Mouse (Mus musculus): Measurements from ENCODE around the gene Col5a2. TPM values are rescaled to one million over a fixed set of nuclear protein-coding genes. Genes with fewer than 3 reads are reported as not detected.

Gene Col5a2
- polyA plus RNA-seq, 1 experiment from 2014 or later, result 21.8 TPM

DNA sequence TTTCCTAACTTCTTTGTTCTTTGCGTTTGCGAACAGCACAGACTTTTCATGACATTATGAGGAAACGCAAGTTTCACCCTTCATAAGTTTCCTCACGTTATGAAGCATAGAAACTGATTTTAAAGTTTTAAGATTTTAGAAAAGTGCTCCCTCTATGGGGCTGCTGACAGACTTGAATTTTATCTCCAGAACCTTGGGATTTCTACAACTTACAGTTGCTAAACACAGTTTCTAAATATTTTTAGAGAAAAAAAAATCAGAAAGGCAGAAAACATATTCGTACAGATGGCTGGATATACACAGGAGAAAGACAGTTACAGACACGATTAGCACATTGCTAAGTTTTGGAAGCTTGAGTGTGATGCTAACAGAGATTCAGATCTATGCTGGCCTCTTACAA, 1.6 kb downstream of the Col5a2 start:
- no peak overlapping the region for H3K27ac ChIP-seq (ENCODE audit: low read depth, low read length)
- no peaks in the 10 kb centered on the region for H3K4me1 ChIP-seq (replicated peaks; ENCODE audit: control insufficient read depth, insufficient read depth, low read length)
- no peak overlapping the region; the same call in 1 of the 2 replicates for H3K9ac ChIP-seq (ENCODE audit: low read depth, low read length)

DNA sequence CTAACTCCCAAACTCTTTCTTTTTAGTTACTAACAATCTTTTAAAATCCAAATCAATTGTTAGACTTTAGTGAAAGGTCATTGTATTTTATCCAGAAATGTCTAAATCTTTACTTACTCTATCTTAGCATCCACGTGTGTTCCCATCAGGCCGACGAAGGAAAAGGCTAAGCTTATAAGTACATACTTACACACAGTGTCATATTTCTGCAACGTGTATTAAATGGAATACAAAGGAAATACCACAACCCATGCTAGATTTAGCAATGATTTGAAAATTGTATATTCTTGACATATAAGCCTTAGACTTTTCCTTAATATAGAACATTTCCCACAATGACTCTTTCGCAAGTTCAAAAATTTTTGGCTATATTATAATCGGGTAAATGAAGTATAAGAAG, 2.6 kb downstream of the Col5a2 start:
- no peak overlapping the region for H3K27ac ChIP-seq (ENCODE audit: low read depth, low read length)
- H3K9ac ChIP-seq (ENCODE audit: low read depth, low read length), result no peak overlapping the region
- ATAC-seq (ENCODE audit: low FRiP score), result no peak
- DNase-seq (ENCODE audit: low spot score), result no peak
- H3K4me3 ChIP-seq (ENCODE audit: low read depth, low read length), result no peak overlapping the region
- no peaks in the 10 kb centered on the region for H3K4me1 ChIP-seq (replicated peaks; ENCODE audit: control insufficient read depth, insufficient read depth, low read length)
- H3K9me3 ChIP-seq (ENCODE audit: control insufficient read depth, low read length), result no peaks in the 10 kb centered on the region
- no peaks in the 10 kb centered on the region for H3K36me3 ChIP-seq (ENCODE audit: control insufficient read depth, insufficient read depth, low read length)
- H3K27me3 ChIP-seq (ENCODE audit: control insufficient read depth, insufficient read depth, low read length), result no peaks in the 10 kb centered on the region
- no peak overlapping the region for H3K4me2 ChIP-seq (replicated peaks; ENCODE audit: low read depth, low read length)
- WGBS, result 88% methylated on average over 6 of the region's 6 CpGs

More for the DNA sequence above, 1.6 kb downstream of the Col5a2 start:
- H3K9me3 ChIP-seq (ENCODE audit: control insufficient read depth, low read length), result no peaks in the 10 kb centered on the region
- no peaks in the 10 kb centered on the region for H3K36me3 ChIP-seq (ENCODE audit: control insufficient read depth, insufficient read depth, low read length)
- WGBS, result 68% methylated on average over 6 of the region's 6 CpGs
- peak overlapping the region; percentile 22 for H3K4me3 ChIP-seq (ENCODE audit: low read depth, low read length)
- no peak for ATAC-seq (ENCODE audit: low FRiP score)
- H3K27me3 ChIP-seq (ENCODE audit: control insufficient read depth, insufficient read depth, low read length), result no peaks in the 10 kb centered on the region
- peak; percentile 13 for DNase-seq (ENCODE audit: low spot score)
- H3K4me2 ChIP-seq (replicated peaks; ENCODE audit: low read depth, low read length), result no peak overlapping the region

DNA sequence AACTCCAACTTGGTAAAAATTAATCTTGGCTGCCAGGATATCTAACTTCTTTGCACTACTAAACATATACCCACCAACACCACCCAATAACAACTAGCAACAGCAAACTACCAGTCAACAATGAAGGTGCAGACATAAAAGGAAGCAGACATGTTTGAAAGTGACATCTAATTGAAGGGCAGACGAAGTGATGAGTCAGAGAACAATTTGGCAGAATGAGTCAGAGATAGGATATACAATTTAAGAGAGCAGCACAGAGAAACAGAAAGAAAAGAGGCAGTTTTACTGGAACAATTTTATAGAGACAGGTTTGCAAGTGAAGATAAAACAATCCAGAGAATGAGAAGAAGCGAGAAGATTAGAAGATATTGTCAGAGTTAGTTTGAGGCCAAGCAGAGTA, 8.1 kb downstream of the Col5a2 start:
- 88% methylated on average over 2 of the region's 2 CpGs for WGBS
- DNase-seq (ENCODE audit: low spot score), result no peak
- no peaks in the 10 kb centered on the region for H3K4me1 ChIP-seq (replicated peaks; ENCODE audit: control insufficient read depth, insufficient read depth, low read length)
- H3K4me3 ChIP-seq (ENCODE audit: low read depth, low read length), result no peak overlapping the region
- H3K36me3 ChIP-seq (ENCODE audit: control insufficient read depth, insufficient read depth, low read length), result no peaks in the 10 kb centered on the region
- H3K27ac ChIP-seq (ENCODE audit: low read depth, low read length), result no peak overlapping the region
- ATAC-seq (ENCODE audit: low FRiP score), result no peak
- H3K27me3 ChIP-seq (ENCODE audit: control insufficient read depth, insufficient read depth, low read length), result no peaks in the 10 kb centered on the region
- no peak overlapping the region for H3K9ac ChIP-seq (ENCODE audit: low read depth, low read length)
- H3K9me3 ChIP-seq (ENCODE audit: control insufficient read depth, low read length), result no peaks in the 10 kb centered on the region
- H3K4me2 ChIP-seq (replicated peaks; ENCODE audit: low read depth, low read length), result no peak overlapping the region

DNA sequence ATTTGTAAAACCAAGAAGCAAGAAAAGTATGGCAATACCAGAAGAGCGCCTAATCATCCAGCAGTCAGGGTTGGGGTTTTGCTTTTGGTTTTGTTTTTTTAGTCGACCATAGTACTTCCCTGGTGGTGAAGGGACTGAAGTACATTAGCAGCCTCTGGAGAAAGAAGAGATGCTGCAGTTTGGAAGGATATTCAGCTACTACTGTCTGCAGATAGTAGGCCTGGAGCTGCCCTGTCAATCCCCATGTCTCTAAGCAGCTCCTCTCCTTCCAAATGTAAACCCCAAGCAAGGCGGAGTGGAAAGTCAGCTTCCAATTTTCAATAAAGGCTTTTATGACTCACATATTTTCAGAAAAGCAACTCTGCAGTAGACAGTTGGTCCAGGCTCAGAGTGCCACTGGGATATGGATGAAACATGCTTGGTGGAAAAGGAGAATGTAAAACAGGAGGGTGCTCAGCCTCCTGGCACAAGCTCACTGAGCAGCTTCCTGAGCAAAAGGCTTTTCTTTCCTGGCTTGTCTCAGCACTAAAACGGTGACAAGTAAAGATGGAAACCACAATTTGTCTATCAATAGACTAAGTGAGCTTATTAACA, 10.9 kb downstream of the Col5a2 start:
- no peak overlapping the region for H3K4me2 ChIP-seq (replicated peaks; ENCODE audit: low read depth, low read length)
- H3K4me1 ChIP-seq (replicated peaks; ENCODE audit: control insufficient read depth, insufficient read depth, low read length), result no peaks in the 10 kb centered on the region
- H3K4me3 ChIP-seq (ENCODE audit: low read depth, low read length), result no peak overlapping the region
- ATAC-seq (ENCODE audit: low FRiP score), result no peak
- no peaks in the 10 kb centered on the region for H3K36me3 ChIP-seq (ENCODE audit: control insufficient read depth, insufficient read depth, low read length)
- H3K27ac ChIP-seq (ENCODE audit: low read depth, low read length), result no peak overlapping the region
- no peaks in the 10 kb centered on the region for H3K27me3 ChIP-seq (ENCODE audit: control insufficient read depth, insufficient read depth, low read length)
- no peak for DNase-seq (ENCODE audit: low spot score)
- 90% methylated on average over 4 of the region's 4 CpGs for WGBS
- H3K9ac ChIP-seq (ENCODE audit: low read depth, low read length), result no peak overlapping the region
- no peaks in the 10 kb centered on the region for H3K9me3 ChIP-seq (ENCODE audit: control insufficient read depth, low read length)

DNA sequence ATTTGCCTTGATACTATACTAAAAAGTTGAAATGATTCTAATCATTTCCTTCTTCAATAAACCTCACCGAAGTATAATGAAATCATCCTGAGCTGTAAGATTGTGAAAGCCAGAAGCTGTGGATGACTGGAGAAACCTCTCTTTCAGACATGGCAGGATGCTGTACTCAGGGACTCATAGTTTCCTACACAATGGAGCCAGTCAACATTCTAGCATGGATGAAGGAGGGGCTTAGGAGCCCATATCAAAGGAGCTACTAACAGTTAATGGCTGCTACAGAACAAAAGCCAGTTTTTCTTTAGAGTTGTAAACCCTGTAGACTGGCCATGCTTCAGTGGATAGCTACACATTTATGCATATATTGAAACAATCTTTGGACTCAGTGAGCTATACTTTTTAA, 12.6 kb downstream of the Col5a2 start:
- no peak for ATAC-seq (ENCODE audit: low FRiP score)
- H3K36me3 ChIP-seq (ENCODE audit: control insufficient read depth, insufficient read depth, low read length), result no peaks in the 10 kb centered on the region
- WGBS, result 95% methylated on average over 1 of the region's 1 CpGs
- no peak overlapping the region for H3K4me2 ChIP-seq (replicated peaks; ENCODE audit: low read depth, low read length)
- no peak for DNase-seq (ENCODE audit: low spot score)
- H3K9ac ChIP-seq (ENCODE audit: low read depth, low read length), result no peak overlapping the region
- no peak overlapping the region for H3K27ac ChIP-seq (ENCODE audit: low read depth, low read length)
- H3K4me1 ChIP-seq (replicated peaks; ENCODE audit: control insufficient read depth, insufficient read depth, low read length), result no peaks in the 10 kb centered on the region
- no peaks in the 10 kb centered on the region for H3K9me3 ChIP-seq (ENCODE audit: control insufficient read depth, low read length)
- no peaks in the 10 kb centered on the region for H3K27me3 ChIP-seq (ENCODE audit: control insufficient read depth, insufficient read depth, low read length)
- no peak overlapping the region for H3K4me3 ChIP-seq (ENCODE audit: low read depth, low read length)

DNA sequence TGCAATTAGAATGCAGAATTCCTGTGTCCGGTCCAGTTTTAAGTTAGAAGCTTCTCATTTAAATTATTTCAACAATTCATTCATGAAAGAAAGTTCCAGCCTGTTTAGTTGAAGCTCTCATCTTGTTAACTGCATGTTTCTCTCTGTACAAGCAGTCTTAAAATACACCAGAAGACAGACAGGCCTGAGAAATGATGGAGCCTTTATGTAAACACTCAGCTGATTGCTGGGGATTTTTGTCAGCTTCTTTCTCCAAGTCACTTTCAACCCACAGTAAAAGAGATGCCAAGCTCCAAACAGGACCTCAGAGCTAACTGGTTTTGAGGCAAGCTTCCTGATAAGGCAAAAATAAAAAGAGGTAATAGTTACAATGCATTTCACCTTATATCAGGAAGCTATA, 14.8 kb downstream of the Col5a2 start:
- 80% methylated on average over 1 of the region's 1 CpGs for WGBS
- Histone ChIP-seq H3K36me3 (ENCODE audit: control insufficient read depth, insufficient read depth, low read length) (no peaks in the 10 kb centered on the region), H3K9ac (ENCODE audit: low read depth, low read length) (no peak overlapping the region), H3K4me3 (ENCODE audit: low read depth, low read length) (no peak overlapping the region), H3K27me3 (ENCODE audit: control insufficient read depth, insufficient read depth, low read length) (no peaks in the 10 kb centered on the region), H3K4me1 (replicated peaks; ENCODE audit: control insufficient read depth, insufficient read depth, low read length) (no peaks in the 10 kb centered on the region), H3K27ac (ENCODE audit: low read depth, low read length) (no peak overlapping the region), H3K4me2 (replicated peaks; ENCODE audit: low read depth, low read length) (no peak overlapping the region), H3K9me3 (ENCODE audit: control insufficient read depth, low read length) (no peaks in the 10 kb centered on the region)
- no peak for DNase-seq (ENCODE audit: low spot score)
- ATAC-seq (ENCODE audit: low FRiP score), result no peak

DNA sequence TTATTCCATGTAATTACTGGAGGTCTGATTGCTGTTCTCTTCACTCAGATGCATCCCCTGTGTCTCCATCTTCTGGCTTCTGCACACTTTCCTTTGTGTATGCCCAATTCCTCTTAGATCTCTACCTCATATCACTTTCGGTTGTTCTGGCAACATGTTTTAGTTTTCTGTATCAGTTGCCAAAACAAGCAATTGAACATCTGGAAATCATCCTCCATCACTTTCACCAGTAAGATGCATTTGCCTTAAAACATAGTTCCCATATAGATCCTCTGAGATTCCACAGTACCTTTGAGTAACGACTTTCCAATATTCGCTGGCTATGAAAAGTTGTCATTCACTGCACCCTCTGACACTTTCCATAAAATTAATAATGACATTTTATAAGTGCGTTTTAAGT, 20.1 kb downstream of the Col5a2 start:
- Histone ChIP-seq H3K36me3 (ENCODE audit: control insufficient read depth, insufficient read depth, low read length) (no peaks in the 10 kb centered on the region), H3K4me3 (ENCODE audit: low read depth, low read length) (no peak overlapping the region), H3K9me3 (ENCODE audit: control insufficient read depth, low read length) (no peaks in the 10 kb centered on the region), H3K9ac (ENCODE audit: low read depth, low read length) (no peak overlapping the region), H3K27ac (ENCODE audit: low read depth, low read length) (no peak overlapping the region), H3K27me3 (ENCODE audit: control insufficient read depth, insufficient read depth, low read length) (no peaks in the 10 kb centered on the region), H3K4me2 (replicated peaks; ENCODE audit: low read depth, low read length) (no peak overlapping the region), H3K4me1 (replicated peaks; ENCODE audit: control insufficient read depth, insufficient read depth, low read length) (no peaks in the 10 kb centered on the region)
- WGBS, result 84% methylated on average over 4 of the region's 4 CpGs
- ATAC-seq (ENCODE audit: low FRiP score) (no peak), DNase-seq (ENCODE audit: low spot score) (no peak)

DNA sequence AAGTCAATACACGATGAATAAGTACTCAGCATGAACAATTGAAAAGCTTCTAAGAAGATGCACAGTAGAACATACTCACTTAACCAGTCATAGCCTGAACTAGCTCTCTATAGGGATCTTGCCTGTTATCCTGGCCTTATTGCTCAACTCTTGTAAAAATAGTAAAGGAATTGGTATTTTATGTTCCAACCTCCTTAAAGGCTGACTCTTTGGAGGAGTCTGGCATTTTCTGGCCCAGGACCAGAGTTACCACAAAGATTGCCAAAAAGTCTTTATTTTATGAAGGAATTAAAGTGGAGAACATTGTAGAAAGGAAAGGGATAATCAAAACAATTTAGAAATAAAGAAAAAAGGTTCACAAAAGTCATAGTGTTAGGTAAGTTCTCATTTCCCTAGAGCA, 21.2 kb downstream of the Col5a2 start:
- H3K27me3 ChIP-seq (ENCODE audit: control insufficient read depth, insufficient read depth, low read length), result no peaks in the 10 kb centered on the region

DNA sequence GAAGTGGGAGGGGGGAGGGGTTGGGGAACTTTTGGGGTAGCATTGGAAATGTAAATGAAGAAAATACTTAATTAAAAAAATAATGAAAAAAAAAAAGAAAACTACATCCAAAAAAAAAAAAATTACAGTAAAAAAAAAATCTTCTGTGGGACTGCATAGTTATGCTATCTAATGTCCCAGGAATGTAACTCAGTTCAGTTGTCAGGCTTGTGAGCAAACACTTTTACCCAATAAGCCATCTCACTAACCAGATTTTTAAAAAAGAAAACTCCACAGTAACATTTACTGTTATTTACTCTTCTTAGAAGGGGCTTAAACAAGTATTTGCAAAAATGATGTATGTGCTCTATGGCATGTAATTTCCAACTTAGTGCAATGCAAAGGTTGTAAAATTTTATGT, 24.0 kb downstream of the Col5a2 start:
- H3K4me3 ChIP-seq (ENCODE audit: low read depth, low read length), result no peak overlapping the region
- DNase-seq (ENCODE audit: low spot score) (no peak), ATAC-seq (ENCODE audit: low FRiP score) (no peak)
- no peaks in the 10 kb centered on the region for H3K36me3 ChIP-seq (ENCODE audit: control insufficient read depth, insufficient read depth, low read length)
- H3K9me3 ChIP-seq (ENCODE audit: control insufficient read depth, low read length), result no peaks in the 10 kb centered on the region
- no peak overlapping the region for H3K27ac ChIP-seq (ENCODE audit: low read depth, low read length)
- no peak overlapping the region for H3K9ac ChIP-seq (ENCODE audit: low read depth, low read length)
- no peaks in the 10 kb centered on the region for H3K4me1 ChIP-seq (replicated peaks; ENCODE audit: control insufficient read depth, insufficient read depth, low read length)
- H3K27me3 ChIP-seq (ENCODE audit: control insufficient read depth, insufficient read depth, low read length), result no peaks in the 10 kb centered on the region
- H3K4me2 ChIP-seq (replicated peaks; ENCODE audit: low read depth, low read length), result no peak overlapping the region

More for the DNA sequence above, 21.2 kb downstream of the Col5a2 start:
- Histone ChIP-seq H3K4me1 (replicated peaks; ENCODE audit: control insufficient read depth, insufficient read depth, low read length) (no peaks in the 10 kb centered on the region), H3K36me3 (ENCODE audit: control insufficient read depth, insufficient read depth, low read length) (no peaks in the 10 kb centered on the region), H3K9me3 (ENCODE audit: control insufficient read depth, low read length) (no peaks in the 10 kb centered on the region), H3K4me2 (replicated peaks; ENCODE audit: low read depth, low read length) (no peak overlapping the region), H3K27ac (ENCODE audit: low read depth, low read length) (no peak overlapping the region), H3K4me3 (ENCODE audit: low read depth, low read length) (no peak overlapping the region), H3K9ac (ENCODE audit: low read depth, low read length) (no peak overlapping the region)
- DNase-seq (ENCODE audit: low spot score) (no peak), ATAC-seq (ENCODE audit: low FRiP score) (no peak)
- 96% methylated on average over 1 of the region's 1 CpGs for WGBS
